Mouse (Mus musculus) C2C12 (cell line): ENCODE results near the gene Phf24.

Experiments used
- CTCF ChIP-seq: IDR thresholded peaks from one replicate; pipeline ENCODE4 v1.5.1; 2011; ENCODE audit not compliant: control insufficient read depth, insufficient read depth, insufficient read length
- USF1 ChIP-seq: IDR thresholded peaks from one replicate; pipeline ENCODE4 v1.6.1; 2011; ENCODE audit warnings: low read depth, mild to moderate bottlenecking, control low read depth, moderate library complexity

- TF ChIP-seq USF1 = no peak
- TF ChIP-seq CTCF = no peak
Observed at GRCm38 (mm10) chr4:42963480-42963879, 47.0 kb downstream of the Phf24 start.
